Mouse (Mus musculus): ENCODE measurements around the gene Gucy2c.

DNA sequence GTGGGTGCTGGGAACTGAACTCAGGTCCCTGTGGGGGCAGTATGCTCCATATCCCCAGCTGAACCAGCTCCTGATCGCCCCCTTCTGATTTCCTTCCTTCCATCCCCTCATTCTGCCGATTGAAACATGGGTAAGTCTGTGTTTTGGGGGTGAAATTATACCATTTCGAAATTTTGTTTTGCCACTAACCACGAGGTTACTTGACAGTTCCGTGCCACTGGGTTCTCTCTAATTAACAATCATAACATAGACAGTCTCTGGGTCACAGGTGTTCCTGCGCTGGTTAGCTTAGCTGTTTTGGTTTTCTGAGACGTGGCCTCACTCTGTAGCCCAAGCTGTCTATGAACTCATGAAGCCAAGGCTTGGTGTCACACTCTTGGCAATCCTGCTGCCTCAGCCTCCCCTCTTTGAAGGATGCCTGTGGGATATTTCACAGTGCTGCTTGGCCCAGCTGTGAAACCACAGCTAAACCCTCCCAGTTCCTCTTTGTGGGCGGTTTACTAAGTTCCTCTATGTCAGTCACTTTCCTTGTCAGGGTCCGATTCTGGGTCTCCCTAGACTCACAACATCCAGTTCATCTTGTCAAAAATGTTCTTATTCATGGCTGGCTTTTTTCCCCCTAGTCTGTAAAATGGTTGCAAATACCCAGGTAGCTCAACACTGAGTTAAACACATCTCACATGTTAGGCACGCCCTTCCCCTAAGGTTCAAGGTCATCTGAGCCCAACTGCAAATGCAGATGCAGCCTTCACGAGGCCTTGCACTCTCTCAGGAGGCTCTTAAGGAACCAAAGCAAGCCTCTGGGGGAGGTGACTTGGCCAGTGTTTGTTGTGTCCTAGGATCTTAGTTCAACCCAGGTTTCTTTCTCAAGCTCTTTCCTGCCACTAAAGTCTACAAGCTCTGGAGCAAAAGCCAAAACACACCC is 97.9 kb downstream of the Gucy2c start:
- TF ChIP-seq CTCF (conservative IDR thresholded peaks at IDR 0.05; ENCODE audit: low read length) (no peak), POU5F1 (IDR thresholded peaks at IDR 0.05; ENCODE audit: borderline replicate concordance, low read length) (no peak)
